Mouse (Mus musculus): ENCODE data around the gene Nt5dc1. TPM values are rescaled to one million over a fixed set of nuclear protein-coding genes. Genes with fewer than 3 reads are reported as not detected.
"Not testable (repeated sequence)": the region's sequence is repeated elsewhere in the genome, so short reads cannot be mapped to it uniquely, and the experiment has no call there.

The Nt5dc1 gene
- polyA plus RNA-seq (2015; fragmentation: Nextera tagmentation; extraction: Ambion mirVana), result 12.8 and 13.1 TPM in 2 replicates

- WGBS, result under 1% methylated on average over 49 of the region's 49 CpGs
- Histone ChIP-seq H3K27me3 (ENCODE audit: control insufficient read depth, insufficient read depth, low read depth, low read length) (no peaks in the 10 kb centered on the region), H3K4me3 (ENCODE audit: low read length) (peak within 1 kb of the TSS; percentile 91), H3K27ac (ENCODE audit: low read length) (peak within 1 kb of the TSS; percentile 90), H3K4me1 (replicated peaks; ENCODE audit: control insufficient read depth, insufficient read depth, low read length) (peaks cover 7% of the 10 kb centered on the region; the same call in 1 of the 2 replicates), H3K9me3 (ENCODE audit: control insufficient read depth, low read length) (no peaks in the 10 kb centered on the region), H3K36me3 (ENCODE audit: control insufficient read depth, insufficient read depth, low read length) (no peaks in the 10 kb centered on the region), H3K4me2 (ENCODE audit: low read depth, low read length) (peak within 1 kb of the TSS; percentile 76), H3K9ac (ENCODE audit: low read length) (peak within 1 kb of the TSS; percentile 97)
- ATAC-seq (ENCODE audit: low read depth), result peak; percentile 99
These were observed at the start of gene Nt5dc1 for GRCm38 (mm10) chr10:34418204-34418756. Nt5dc1 (minus strand) TSS chr10:34418552.

- WGBS, result 84% methylated on average over 4 of the region's 4 CpGs
- Histone ChIP-seq H3K4me1 (replicated peaks; ENCODE audit: control insufficient read depth, insufficient read depth, low read length) (no peaks in the 10 kb centered on the region), H3K9me3 (ENCODE audit: control insufficient read depth, low read length) (no peaks in the 10 kb centered on the region), H3K4me2 (ENCODE audit: low read depth, low read length) (no peak overlapping the region), H3K36me3 (ENCODE audit: control insufficient read depth, insufficient read depth, low read length) (no peaks in the 10 kb centered on the region), H3K27ac (ENCODE audit: low read length) (no peak overlapping the region), H3K27me3 (ENCODE audit: control insufficient read depth, insufficient read depth, low read depth, low read length) (no peaks in the 10 kb centered on the region), H3K4me3 (ENCODE audit: low read length) (no peak overlapping the region), H3K9ac (ENCODE audit: low read length) (no peak overlapping the region)
- ATAC-seq (ENCODE audit: low read depth), result no peak
These were observed 46.0 kb upstream of the Nt5dc1 start for GRCm38 (mm10) chr10:34464321-34464720.

- Histone ChIP-seq H3K9ac (ENCODE audit: low read length) (no peak overlapping the region), H3K27ac (ENCODE audit: low read length) (no peak overlapping the region), H3K4me3 (ENCODE audit: low read length) (no peak overlapping the region), H3K4me2 (ENCODE audit: low read depth, low read length) (no peak overlapping the region), H3K9me3 (ENCODE audit: control insufficient read depth, low read length) (no peaks in the 10 kb centered on the region), H3K27me3 (ENCODE audit: control insufficient read depth, insufficient read depth, low read depth, low read length) (no peaks in the 10 kb centered on the region), H3K4me1 (replicated peaks; ENCODE audit: control insufficient read depth, insufficient read depth, low read length) (no peaks in the 10 kb centered on the region), H3K36me3 (ENCODE audit: control insufficient read depth, insufficient read depth, low read length) (no peaks in the 10 kb centered on the region)
- ATAC-seq (ENCODE audit: low read depth), result no peak
- 9% methylated on average over 4 of the region's 4 CpGs for WGBS
These were observed 43.1 kb upstream of the Nt5dc1 start for GRCm38 (mm10) chr10:34461451-34461850.

- Histone ChIP-seq H3K4me1 (replicated peaks; ENCODE audit: control insufficient read depth, insufficient read depth, low read length) (no peaks in the 10 kb centered on the region), H3K9me3 (ENCODE audit: control insufficient read depth, low read length) (no peaks in the 10 kb centered on the region), H3K4me2 (ENCODE audit: low read depth, low read length) (no peak overlapping the region), H3K9ac (ENCODE audit: low read length) (no peak overlapping the region), H3K27ac (ENCODE audit: low read length) (no peak overlapping the region), H3K4me3 (ENCODE audit: low read length) (no peak overlapping the region), H3K36me3 (ENCODE audit: control insufficient read depth, insufficient read depth, low read length) (no peaks in the 10 kb centered on the region), H3K27me3 (ENCODE audit: control insufficient read depth, insufficient read depth, low read depth, low read length) (no peaks in the 10 kb centered on the region)
- ATAC-seq (ENCODE audit: low read depth), result no peak
- 63% methylated on average over 1 of the region's 1 CpGs for WGBS
These were observed 31.1 kb upstream of the Nt5dc1 start for GRCm38 (mm10) chr10:34449469-34449868.

- not testable (repeated sequence) for H3K27me3 ChIP-seq (ENCODE audit: control insufficient read depth, insufficient read depth, low read depth, low read length); H3K9me3 ChIP-seq (ENCODE audit: control insufficient read depth, low read length); H3K4me1 ChIP-seq (replicated peaks; ENCODE audit: control insufficient read depth, insufficient read depth, low read length); H3K4me2 ChIP-seq (ENCODE audit: low read depth, low read length); H3K27ac ChIP-seq (ENCODE audit: low read length); ATAC-seq (ENCODE audit: low read depth); H3K36me3 ChIP-seq (ENCODE audit: control insufficient read depth, insufficient read depth, low read length); H3K9ac ChIP-seq (ENCODE audit: low read length); H3K4me3 ChIP-seq (ENCODE audit: low read length)
- 94% methylated on average over 6 of the region's 14 CpGs for WGBS
These were observed 15.8 kb upstream of the Nt5dc1 start for GRCm38 (mm10) chr10:34434191-34434590.

- H3K9ac ChIP-seq (ENCODE audit: low read length), result no peak overlapping the region
- no peaks in the 10 kb centered on the region for H3K36me3 ChIP-seq (ENCODE audit: control insufficient read depth, insufficient read depth, low read length)
- no peak for ATAC-seq (ENCODE audit: low read depth)
- H3K4me3 ChIP-seq (ENCODE audit: low read length), result no peak overlapping the region
- H3K9me3 ChIP-seq (ENCODE audit: control insufficient read depth, low read length), result no peaks in the 10 kb centered on the region
- no peak overlapping the region for H3K27ac ChIP-seq (ENCODE audit: low read length)
- peak overlapping the region; percentile 35; the same call in 1 of the 2 replicates for H3K4me2 ChIP-seq (ENCODE audit: low read depth, low read length)
- no peaks in the 10 kb centered on the region for H3K4me1 ChIP-seq (replicated peaks; ENCODE audit: control insufficient read depth, insufficient read depth, low read length)
- no peaks in the 10 kb centered on the region for H3K27me3 ChIP-seq (ENCODE audit: control insufficient read depth, insufficient read depth, low read depth, low read length)
These were observed 13.4 kb upstream of the Nt5dc1 start for GRCm38 (mm10) chr10:34431783-34432182.

GRCm38 (mm10) chr10:34418794-34419193 lies 442 bp upstream of the Nt5dc1 start:
- WGBS, result 72% methylated on average over 4 of the region's 4 CpGs
- not testable (repeated sequence) for ATAC-seq (ENCODE audit: low read depth); H3K27me3 ChIP-seq (ENCODE audit: control insufficient read depth, insufficient read depth, low read depth, low read length); H3K4me1 ChIP-seq (replicated peaks; ENCODE audit: control insufficient read depth, insufficient read depth, low read length); H3K27ac ChIP-seq (ENCODE audit: low read length); H3K36me3 ChIP-seq (ENCODE audit: control insufficient read depth, insufficient read depth, low read length); H3K9me3 ChIP-seq (ENCODE audit: control insufficient read depth, low read length)
- H3K4me3 ChIP-seq (ENCODE audit: low read length), result peak overlapping the region; percentile 91
- H3K4me2 ChIP-seq (ENCODE audit: low read depth, low read length), result peak overlapping the region; percentile 76
- H3K9ac ChIP-seq (ENCODE audit: low read length), result peak overlapping the region; percentile 64; the same call in 1 of the 2 replicates

- Histone ChIP-seq H3K27ac (ENCODE audit: low read length) (no peak overlapping the region), H3K36me3 (ENCODE audit: control insufficient read depth, insufficient read depth, low read length) (peaks cover 6% of the 10 kb centered on the region; the same call in 1 of the 2 replicates), H3K4me1 (replicated peaks; ENCODE audit: control insufficient read depth, insufficient read depth, low read length) (no peaks in the 10 kb centered on the region), H3K4me2 (ENCODE audit: low read depth, low read length) (no peak overlapping the region), H3K27me3 (ENCODE audit: control insufficient read depth, insufficient read depth, low read depth, low read length) (no peaks in the 10 kb centered on the region), H3K9me3 (ENCODE audit: control insufficient read depth, low read length) (no peaks in the 10 kb centered on the region), H3K9ac (ENCODE audit: low read length) (no peak overlapping the region), H3K4me3 (ENCODE audit: low read length) (no peak overlapping the region)
- no peak for ATAC-seq (ENCODE audit: low read depth)
These were observed 19.1 kb downstream of the Nt5dc1 start for GRCm38 (mm10) chr10:34399267-34399666.

GRCm38 (mm10) chr10:34396959-34397358 lies 21.4 kb downstream of the Nt5dc1 start:
- Histone ChIP-seq H3K9ac (ENCODE audit: low read length) (no peak overlapping the region), H3K4me3 (ENCODE audit: low read length) (no peak overlapping the region), H3K27me3 (ENCODE audit: control insufficient read depth, insufficient read depth, low read depth, low read length) (no peaks in the 10 kb centered on the region), H3K9me3 (ENCODE audit: control insufficient read depth, low read length) (no peaks in the 10 kb centered on the region), H3K4me1 (replicated peaks; ENCODE audit: control insufficient read depth, insufficient read depth, low read length) (no peaks in the 10 kb centered on the region), H3K27ac (ENCODE audit: low read length) (no peak overlapping the region), H3K36me3 (ENCODE audit: control insufficient read depth, insufficient read depth, low read length) (no peaks in the 10 kb centered on the region; the same call in 1 of the 2 replicates), H3K4me2 (ENCODE audit: low read depth, low read length) (no peak overlapping the region)
- WGBS, result 89% methylated on average over 4 of the region's 4 CpGs
- ATAC-seq (ENCODE audit: low read depth), result no peak

- WGBS, result 76% methylated on average over 8 of the region's 8 CpGs
- ATAC-seq (ENCODE audit: low read depth), result no peak
- H3K27ac ChIP-seq (ENCODE audit: low read length), result no peak within 1 kb of the TSS
- H3K4me1 ChIP-seq (replicated peaks; ENCODE audit: control insufficient read depth, insufficient read depth, low read length), result no peaks in the 10 kb centered on the region
- H3K36me3 ChIP-seq (ENCODE audit: control insufficient read depth, insufficient read depth, low read length), result no peaks in the 10 kb centered on the region
- no peaks in the 10 kb centered on the region for H3K27me3 ChIP-seq (ENCODE audit: control insufficient read depth, insufficient read depth, low read depth, low read length)
- no peak within 1 kb of the TSS for H3K4me2 ChIP-seq (ENCODE audit: low read depth, low read length)
- H3K9ac ChIP-seq (ENCODE audit: low read length), result no peak within 1 kb of the TSS
- no peaks in the 10 kb centered on the region for H3K9me3 ChIP-seq (ENCODE audit: control insufficient read depth, low read length)
- no peak within 1 kb of the TSS for H3K4me3 ChIP-seq (ENCODE audit: low read length)
These were observed 28.7 kb downstream of the Nt5dc1 start, which contains the start of gene Col10a1 for GRCm38 (mm10) chr10:34389681-34390080. Col10a1 (plus strand) TSS chr10:34389981.
